In genomic region chr2:52607857-52608485, GRCm38 (mm10) we compare ENCODE assay signal across 18 mouse cellular contexts.
DNase-seq lines count a peak whose midpoint lies in the region; ATAC-seq and TF ChIP-seq lines count a peak whose summit lies in the region.
"Had no signal": no experiment of that assay in that cellular context is flagged by ENCODE, and none has a peak within 500 bp of the region (broad histone marks: within the 10 kb centered on the region; RNA-seq: fewer than 3 reads in every experiment).

No protein-coding gene starts in this region.

- no peaks in the 10 kb centered on the region for H3K36me3 ChIP-seq in forebrain, embryonic 12.5 days (replicated peaks)
- H3K36me3 ChIP-seq in forebrain, embryonic 15.5 days = no peaks in the 10 kb centered on the region
- no peaks in the 10 kb centered on the region for H3K36me3 ChIP-seq in hindbrain, embryonic 13.5 days
- H3K36me3 ChIP-seq in hindbrain, embryonic 10.5 days = no peaks in the 10 kb centered on the region
- no peaks in the 10 kb centered on the region for H3K36me3 ChIP-seq in ES-Bruce4 (ENCODE audit: control insufficient read depth, insufficient read depth, low read length, poor library complexity, severe bottlenecking)
- H3K36me3 ChIP-seq in midbrain, embryonic 13.5 days = no peaks in the 10 kb centered on the region
- H3K36me3 ChIP-seq: embryonic facial prominence, embryonic 10.5 days; heart, embryonic 12.5 days had no signal

- TF ChIP-seq POLR2A in ES-Bruce4 (IDR thresholded peaks at IDR 0.05; ENCODE audit: insufficient read depth, low read length) = no peak

- no peak overlapping the region for H3K4me2 ChIP-seq in forebrain, embryonic 12.5 days
- H3K4me2 ChIP-seq in forebrain, embryonic 15.5 days (replicated peaks) = no peak overlapping the region
- no peak overlapping the region for H3K4me2 ChIP-seq in hindbrain, embryonic 13.5 days
- H3K4me2 ChIP-seq in midbrain, embryonic 13.5 days (replicated peaks) = no peak overlapping the region
- H3K4me2 ChIP-seq: heart, embryonic 12.5 days had no signal

- H3K4me1 ChIP-seq in forebrain, embryonic 12.5 days = peaks cover 7% of the 10 kb centered on the region; the same call in 1 of the 2 replicates
- no peaks in the 10 kb centered on the region for H3K4me1 ChIP-seq in forebrain, embryonic 15.5 days
- H3K4me1 ChIP-seq in hindbrain, embryonic 13.5 days (replicated peaks) = peaks cover 7% of the 10 kb centered on the region
- peaks cover 7% of the 10 kb centered on the region for H3K4me1 ChIP-seq in hindbrain, embryonic 10.5 days (replicated peaks)
- peaks cover 2% of the 10 kb centered on the region for H3K4me1 ChIP-seq in ES-Bruce4 (ENCODE audit: control insufficient read depth, insufficient read depth, low read length)
- H3K4me1 ChIP-seq in midbrain, embryonic 13.5 days (replicated peaks) = peaks cover 7% of the 10 kb centered on the region
- H3K4me1 ChIP-seq: embryonic facial prominence, embryonic 10.5 days had no signal

- no peak for DNase-seq in hindbrain, embryonic 10.5 days (ENCODE audit: low spot score)
- no peak for DNase-seq in layer of hippocampus, adult 8-10 months (ENCODE audit: low spot score in 2 of 2)
- DNase-seq in heart, postnatal 4 days = no peak
- DNase-seq: adrenal gland, postnatal 14 days; cerebellum, adult 11-12 months; cerebellum, adult 9-11 months; forebrain, postnatal 0 days; gastrocnemius, postnatal 14 days had no signal

- no peak overlapping the region for H3K9ac ChIP-seq in forebrain, embryonic 12.5 days
- no peak overlapping the region for H3K9ac ChIP-seq in forebrain, embryonic 15.5 days (replicated peaks)
- no peak overlapping the region for H3K9ac ChIP-seq in hindbrain, embryonic 13.5 days
- H3K9ac ChIP-seq in ES-Bruce4 (ENCODE audit: low read depth, poor library complexity, severe bottlenecking) = no peak overlapping the region
- no peak overlapping the region for H3K9ac ChIP-seq in midbrain, embryonic 13.5 days (replicated peaks)
- H3K9ac ChIP-seq: forebrain, postnatal 0 days; heart, embryonic 12.5 days had no signal

- no peaks in the 10 kb centered on the region for H3K27me3 ChIP-seq in forebrain, embryonic 12.5 days
- no peaks in the 10 kb centered on the region for H3K27me3 ChIP-seq in forebrain, embryonic 15.5 days
- no peaks in the 10 kb centered on the region for H3K27me3 ChIP-seq in hindbrain, embryonic 13.5 days
- H3K27me3 ChIP-seq in hindbrain, embryonic 10.5 days (ENCODE audit: insufficient read depth, poor library complexity, severe bottlenecking) = no peaks in the 10 kb centered on the region
- no peaks in the 10 kb centered on the region for H3K27me3 ChIP-seq in ES-Bruce4 (ENCODE audit: control insufficient read depth, insufficient read depth, low read length, poor library complexity, severe bottlenecking)
- no peaks in the 10 kb centered on the region for H3K27me3 ChIP-seq in midbrain, embryonic 13.5 days
- H3K27me3 ChIP-seq: heart, embryonic 12.5 days; Patski had no signal

- WGBS in forebrain, embryonic 12.5 days = 41% methylated on average over 5 of the region's 5 CpGs
- 33% methylated on average over 5 of the region's 5 CpGs for WGBS in forebrain, embryonic 15.5 days
- WGBS in hindbrain, embryonic 13.5 days = 45% methylated on average over 5 of the region's 5 CpGs
- 56% methylated on average over 5 of the region's 5 CpGs for WGBS in hindbrain, embryonic 10.5 days
- WGBS in midbrain, embryonic 13.5 days = 29% methylated on average over 5 of the region's 5 CpGs

- no peak overlapping the region for H3K27ac ChIP-seq in forebrain, embryonic 12.5 days
- no peak overlapping the region for H3K27ac ChIP-seq in forebrain, embryonic 15.5 days (replicated peaks)
- H3K27ac ChIP-seq in hindbrain, embryonic 13.5 days = peak overlapping the region; percentile 35; the same call in 1 of the 2 replicates
- H3K27ac ChIP-seq in hindbrain, embryonic 10.5 days = no peak overlapping the region
- H3K27ac ChIP-seq in ES-Bruce4 (ENCODE audit: insufficient read depth, low read length) = no peak overlapping the region
- H3K27ac ChIP-seq in midbrain, embryonic 13.5 days = no peak overlapping the region
- H3K27ac ChIP-seq: embryonic facial prominence, embryonic 10.5 days had no signal

- no peak for TF ChIP-seq CTCF in ES-Bruce4 (IDR thresholded peaks at IDR 0.05; ENCODE audit: low read depth, low read length)

- peak; percentile 55; the same call in 1 of the 2 replicates for TF ChIP-seq EP300 in ES-Bruce4 (IDR thresholded peaks at IDR 0.05; ENCODE audit: insufficient read depth, low read depth, low read length)

- H3K4me3 ChIP-seq in forebrain, embryonic 12.5 days (replicated peaks) = no peak overlapping the region
- no peak overlapping the region for H3K4me3 ChIP-seq in forebrain, embryonic 15.5 days
- no peak overlapping the region for H3K4me3 ChIP-seq in hindbrain, embryonic 13.5 days
- H3K4me3 ChIP-seq in hindbrain, embryonic 10.5 days = no peak overlapping the region
- H3K4me3 ChIP-seq in ES-Bruce4 (ENCODE audit: low read depth, low read length) = no peak overlapping the region
- H3K4me3 ChIP-seq in midbrain, embryonic 13.5 days (replicated peaks) = no peak overlapping the region
- H3K4me3 ChIP-seq: embryonic facial prominence, embryonic 10.5 days; heart, embryonic 12.5 days had no signal

- H3K9me3 ChIP-seq in forebrain, embryonic 12.5 days = no peaks in the 10 kb centered on the region
- no peaks in the 10 kb centered on the region for H3K9me3 ChIP-seq in forebrain, embryonic 15.5 days
- H3K9me3 ChIP-seq in hindbrain, embryonic 13.5 days = no peaks in the 10 kb centered on the region
- no peaks in the 10 kb centered on the region for H3K9me3 ChIP-seq in hindbrain, embryonic 10.5 days
- H3K9me3 ChIP-seq in ES-Bruce4 (replicated peaks; ENCODE audit: control insufficient read depth, insufficient read depth, low read length, poor library complexity, severe bottlenecking) = no peaks in the 10 kb centered on the region
- H3K9me3 ChIP-seq in midbrain, embryonic 13.5 days = no peaks in the 10 kb centered on the region
- H3K9me3 ChIP-seq: embryonic facial prominence, embryonic 10.5 days; heart, embryonic 12.5 days had no signal

- ATAC-seq in forebrain, embryonic 12.5 days (ENCODE audit: low FRiP score) = 0 out of 2 replicates have a peak, but pooled peaks have one; percentile 27
- no peak for ATAC-seq in forebrain, embryonic 15.5 days (replicated peaks)
- peak; percentile 45; the same call in 1 of the 2 replicates for ATAC-seq in hindbrain, embryonic 13.5 days (ENCODE audit: low FRiP score)
- peak; percentile 71 for ATAC-seq in midbrain, embryonic 13.5 days
- ATAC-seq: activated CD4-positive, CD25-positive, alpha-beta regulatory T cell, adult 4 months; forebrain, postnatal 0 days; intestine, embryonic 16.5 days; Patski had no signal
